Mouse (Mus musculus) embryo, embryonic 9.5 days (tissue): ENCODE measurements at regions not wholly inside any gene's neighbourhood (a gene's known extent, or its start where the extent isn't known, plus 50 kb on each side); places are given as distances from the start of the nearest gene placed in this dataset.

Experiments used
- DNase-seq: peaks from one replicate; pipeline ENCODE4 v3.0.0-alpha.2; 2017; ENCODE audit errors: extremely low spot score

- DNase-seq, result no peak
These were observed 184.4 kb upstream of the Habp2 start for GRCm38 (mm10) chr19:56102454-56103080.

- no peak for DNase-seq
These were observed 181.9 kb upstream of the Habp2 start for GRCm38 (mm10) chr19:56105073-56105451.

GRCm38 (mm10) chr19:56105452-56106091 lies 181.4 kb upstream of the Habp2 start:
- DNase-seq, result peak; percentile 77

GRCm38 (mm10) chr19:56108796-56109195 lies 178.1 kb upstream of the Habp2 start:
- DNase-seq, result no peak

GRCm38 (mm10) chr19:56115552-56116284 lies 171.2 kb upstream of the Habp2 start:
- DNase-seq, result peak; percentile 26

- no peak for DNase-seq
These were observed 170.7 kb upstream of the Habp2 start for GRCm38 (mm10) chr19:56116285-56116680.

GRCm38 (mm10) chr19:56120723-56121122 lies 166.2 kb upstream of the Habp2 start:
- DNase-seq, result no peak

- DNase-seq, result no peak
These were observed 164.8 kb upstream of the Habp2 start for GRCm38 (mm10) chr19:56122186-56122585.

GRCm38 (mm10) chr19:56131556-56131955 lies 155.4 kb upstream of the Habp2 start:
- no peak for DNase-seq

GRCm38 (mm10) chr19:56132911-56133562 lies 153.9 kb upstream of the Habp2 start:
- DNase-seq, result peak; percentile 20

- DNase-seq, result peak; percentile 44
These were observed 153.4 kb upstream of the Habp2 start for GRCm38 (mm10) chr19:56133565-56133964.

- peak; percentile 82 for DNase-seq
These were observed 152.7 kb upstream of the Habp2 start for GRCm38 (mm10) chr19:56134081-56134818.

GRCm38 (mm10) chr19:56135306-56135928 lies 151.5 kb upstream of the Habp2 start:
- no peak for DNase-seq

GRCm38 (mm10) chr19:56140540-56140939 lies 146.4 kb upstream of the Habp2 start:
- DNase-seq, result no peak

GRCm38 (mm10) chr19:56144221-56144620 lies 142.7 kb upstream of the Habp2 start:
- DNase-seq, result no peak

GRCm38 (mm10) chr19:56157120-56157519 lies 129.8 kb upstream of the Habp2 start:
- DNase-seq, result no peak

GRCm38 (mm10) chr19:56162156-56162555 lies 124.8 kb upstream of the Habp2 start:
- DNase-seq, result no peak

GRCm38 (mm10) chr19:56169133-56169997 lies 117.6 kb upstream of the Habp2 start:
- DNase-seq, result no peak

- no peak for DNase-seq
These were observed 117.0 kb upstream of the Habp2 start for GRCm38 (mm10) chr19:56169998-56170274.

GRCm38 (mm10) chr19:56172454-56172853 lies 114.5 kb upstream of the Habp2 start:
- DNase-seq, result no peak

- no peak for DNase-seq
These were observed 110.9 kb upstream of the Habp2 start for GRCm38 (mm10) chr19:56176059-56176458.
